Mouse (Mus musculus): ENCODE data around the gene Sema6b. TPM values are rescaled to one million over a fixed set of nuclear protein-coding genes. Genes with fewer than 3 reads are reported as not detected.
"Not testable (repeated sequence)": the region's sequence is repeated elsewhere in the genome, so short reads cannot be mapped to it uniquely, and the experiment has no call there.

The Sema6b gene
- polyA plus RNA-seq, 1 experiment from 2014 or later = 1.1 TPM

- 72% methylated on average over 4 of the region's 4 CpGs for whole genome bisulfite sequencing
- no peak overlapping the region for H3K9ac ChIP-seq (replicated peaks; ENCODE audit: low read length)
- no peak overlapping the region for H3K4me2 ChIP-seq (replicated peaks; ENCODE audit: low read depth, low read length)
- H3K27me3 ChIP-seq (ENCODE audit: insufficient read depth, low read length) = no peaks in the 10 kb centered on the region
- H3K36me3 ChIP-seq (ENCODE audit: insufficient read depth, low read length) = no peaks in the 10 kb centered on the region
- H3K4me1 ChIP-seq (ENCODE audit: insufficient read depth, low read length) = no peaks in the 10 kb centered on the region
- ATAC-seq (ENCODE audit: low FRiP score, low TSS enrichment) = no peak
- no peak overlapping the region for H3K4me3 ChIP-seq (ENCODE audit: low read length)
- no peaks in the 10 kb centered on the region for H3K9me3 ChIP-seq (ENCODE audit: low read length)
- H3K27ac ChIP-seq (ENCODE audit: low read length) = no peak overlapping the region
These were observed 29.6 kb downstream of the Sema6b start for GRCm38 (mm10) chr17:56110571-56110970.

GRCm38 (mm10) chr17:56109219-56110051, 30.7 kb downstream of the Sema6b start, which contains the start of gene Plin4:
Plin4 (minus strand) TSS chr17:56109803.
- no peaks in the 10 kb centered on the region for H3K4me1 ChIP-seq (ENCODE audit: insufficient read depth, low read length)
- ATAC-seq (ENCODE audit: low FRiP score, low TSS enrichment) = 0 out of 2 replicates have a peak, but pooled peaks have one; percentile 35
- H3K36me3 ChIP-seq (ENCODE audit: insufficient read depth, low read length) = no peaks in the 10 kb centered on the region
- H3K4me3 ChIP-seq (ENCODE audit: low read length) = no peak within 1 kb of the TSS
- WGBS = 56% methylated on average over 10 of the region's 10 CpGs
- H3K9ac ChIP-seq (replicated peaks; ENCODE audit: low read length) = no peak within 1 kb of the TSS
- H3K4me2 ChIP-seq (replicated peaks; ENCODE audit: low read depth, low read length) = no peak within 1 kb of the TSS
- no peaks in the 10 kb centered on the region for H3K9me3 ChIP-seq (ENCODE audit: low read length)
- no peaks in the 10 kb centered on the region for H3K27me3 ChIP-seq (ENCODE audit: insufficient read depth, low read length)
- no peak within 1 kb of the TSS for H3K27ac ChIP-seq (ENCODE audit: low read length)

- WGBS = 85% methylated on average over 6 of the region's 6 CpGs
- H3K9ac ChIP-seq (replicated peaks; ENCODE audit: low read length) = no peak overlapping the region
- no peaks in the 10 kb centered on the region for H3K36me3 ChIP-seq (ENCODE audit: insufficient read depth, low read length)
- H3K27ac ChIP-seq (ENCODE audit: low read length) = no peak overlapping the region
- no peak overlapping the region for H3K4me3 ChIP-seq (ENCODE audit: low read length)
- H3K4me2 ChIP-seq (replicated peaks; ENCODE audit: low read depth, low read length) = no peak overlapping the region
- ATAC-seq (ENCODE audit: low FRiP score, low TSS enrichment) = 0 out of 2 replicates have a peak, but pooled peaks have one; percentile 9
- H3K27me3 ChIP-seq (ENCODE audit: insufficient read depth, low read length) = no peaks in the 10 kb centered on the region
- no peaks in the 10 kb centered on the region for H3K4me1 ChIP-seq (ENCODE audit: insufficient read depth, low read length)
- H3K9me3 ChIP-seq (ENCODE audit: low read length) = no peaks in the 10 kb centered on the region
These were observed 31.7 kb downstream of the Sema6b start for GRCm38 (mm10) chr17:56108334-56109044.

- Histone ChIP-seq H3K4me1 (ENCODE audit: insufficient read depth, low read length) (no peaks in the 10 kb centered on the region), H3K9me3 (ENCODE audit: low read length) (no peaks in the 10 kb centered on the region), H3K9ac (replicated peaks; ENCODE audit: low read length) (no peak overlapping the region), H3K4me3 (ENCODE audit: low read length) (no peak overlapping the region), H3K36me3 (ENCODE audit: insufficient read depth, low read length) (0 out of 2 replicates have a peak, but pooled peaks cover 7% of the 10 kb centered on the region), H3K27ac (ENCODE audit: low read length) (no peak overlapping the region), H3K4me2 (replicated peaks; ENCODE audit: low read depth, low read length) (no peak overlapping the region), H3K27me3 (ENCODE audit: insufficient read depth, low read length) (no peaks in the 10 kb centered on the region)
- 68% methylated on average over 2 of the region's 2 CpGs for WGBS
- ATAC-seq (ENCODE audit: low FRiP score, low TSS enrichment) = no peak
These were observed 32.4 kb downstream of the Sema6b start for GRCm38 (mm10) chr17:56107736-56108135.

- Histone ChIP-seq H3K27me3 (ENCODE audit: insufficient read depth, low read length) (no peaks in the 10 kb centered on the region), H3K9me3 (ENCODE audit: low read length) (no peaks in the 10 kb centered on the region), H3K4me3 (ENCODE audit: low read length) (no peak overlapping the region), H3K4me2 (replicated peaks; ENCODE audit: low read depth, low read length) (no peak overlapping the region), H3K36me3 (ENCODE audit: insufficient read depth, low read length) (peaks cover 13% of the 10 kb centered on the region), H3K9ac (replicated peaks; ENCODE audit: low read length) (no peak overlapping the region), H3K4me1 (ENCODE audit: insufficient read depth, low read length) (no peaks in the 10 kb centered on the region), H3K27ac (ENCODE audit: low read length) (no peak overlapping the region)
- 64% methylated on average over 4 of the region's 4 CpGs for WGBS
- ATAC-seq (ENCODE audit: low FRiP score, low TSS enrichment) = no peak
These were observed 33.2 kb downstream of the Sema6b start for GRCm38 (mm10) chr17:56106981-56107380.

- H3K27me3 ChIP-seq (ENCODE audit: insufficient read depth, low read length); H3K9me3 ChIP-seq (ENCODE audit: low read length); H3K4me3 ChIP-seq (ENCODE audit: low read length); ATAC-seq (ENCODE audit: low FRiP score, low TSS enrichment); H3K4me1 ChIP-seq (ENCODE audit: insufficient read depth, low read length); H3K9ac ChIP-seq (replicated peaks; ENCODE audit: low read length); H3K4me2 ChIP-seq (replicated peaks; ENCODE audit: low read depth, low read length); H3K27ac ChIP-seq (ENCODE audit: low read length): not testable (repeated sequence)
- 96% methylated on average over 4 of the region's 4 CpGs for WGBS
- H3K36me3 ChIP-seq (ENCODE audit: insufficient read depth, low read length) = peaks cover 19% of the 10 kb centered on the region
These were observed 33.7 kb downstream of the Sema6b start for GRCm38 (mm10) chr17:56106436-56106835.

GRCm38 (mm10) chr17:56104821-56105220, 35.3 kb downstream of the Sema6b start:
- not testable (repeated sequence) for H3K4me1 ChIP-seq (ENCODE audit: insufficient read depth, low read length); H3K4me3 ChIP-seq (ENCODE audit: low read length); H3K9me3 ChIP-seq (ENCODE audit: low read length); H3K27me3 ChIP-seq (ENCODE audit: insufficient read depth, low read length); H3K9ac ChIP-seq (replicated peaks; ENCODE audit: low read length); H3K27ac ChIP-seq (ENCODE audit: low read length); ATAC-seq (ENCODE audit: low FRiP score, low TSS enrichment); H3K4me2 ChIP-seq (replicated peaks; ENCODE audit: low read depth, low read length)
- H3K36me3 ChIP-seq (ENCODE audit: insufficient read depth, low read length) = peaks cover 32% of the 10 kb centered on the region
- 88% methylated on average over 2 of the region's 5 CpGs for WGBS

- Histone ChIP-seq H3K36me3 (ENCODE audit: insufficient read depth, low read length) (peaks cover 43% of the 10 kb centered on the region), H3K4me2 (replicated peaks; ENCODE audit: low read depth, low read length) (no peak overlapping the region), H3K9ac (replicated peaks; ENCODE audit: low read length) (no peak overlapping the region), H3K9me3 (ENCODE audit: low read length) (no peaks in the 10 kb centered on the region), H3K27ac (ENCODE audit: low read length) (no peak overlapping the region), H3K4me1 (ENCODE audit: insufficient read depth, low read length) (no peaks in the 10 kb centered on the region), H3K4me3 (ENCODE audit: low read length) (no peak overlapping the region), H3K27me3 (ENCODE audit: insufficient read depth, low read length) (no peaks in the 10 kb centered on the region)
- 95% methylated on average over 8 of the region's 8 CpGs for WGBS
- no peak for ATAC-seq (ENCODE audit: low FRiP score, low TSS enrichment)
These were observed 36.5 kb downstream of the Sema6b start for GRCm38 (mm10) chr17:56103465-56104285.

- H3K36me3 ChIP-seq (ENCODE audit: insufficient read depth, low read length) = peaks cover 51% of the 10 kb centered on the region
- WGBS = 92% methylated on average over 9 of the region's 9 CpGs
These were observed 37.2 kb downstream of the Sema6b start for GRCm38 (mm10) chr17:56102927-56103326.

More at GRCm38 (mm10) chr17:56102927-56103326, 37.2 kb downstream of the Sema6b start:
- Histone ChIP-seq H3K9ac (replicated peaks; ENCODE audit: low read length) (no peak overlapping the region), H3K27me3 (ENCODE audit: insufficient read depth, low read length) (no peaks in the 10 kb centered on the region), H3K4me1 (ENCODE audit: insufficient read depth, low read length) (no peaks in the 10 kb centered on the region), H3K4me2 (replicated peaks; ENCODE audit: low read depth, low read length) (no peak overlapping the region), H3K9me3 (ENCODE audit: low read length) (no peaks in the 10 kb centered on the region), H3K27ac (ENCODE audit: low read length) (no peak overlapping the region), H3K4me3 (ENCODE audit: low read length) (no peak overlapping the region)
- ATAC-seq (ENCODE audit: low FRiP score, low TSS enrichment) = no peak
